Mouse (Mus musculus) G1E (cell line): ENCODE results near the gene Gm10188. TPM values are rescaled to one million over a fixed set of nuclear protein-coding genes. Genes with fewer than 3 reads are reported as not detected.

ENCODE experiments used
- ATAC-seq: 2 replicates; pipeline ENCODE4 v1.8.0; 2016; ENCODE audit warnings: mild to moderate bottlenecking; ENCODE audit not compliant: insufficient number of reproducible peaks, poor library complexity, low FRiP score, severe bottlenecking; ENCODE audit errors: extremely low read depth
- DNase-seq: peaks from one replicate; pipeline ENCODE4 v3.0.0; 2012; ENCODE audit warnings: low spot score
- H3K27me3 ChIP-seq: 2 replicates; pipeline ENCODE4 v1.6.1; 2012; ENCODE audit warnings: mild to moderate bottlenecking, low read length, inconsistent platforms; ENCODE audit not compliant: insufficient read depth
- H3K36me3 ChIP-seq: replicated peaks from 2 replicates; pipeline ENCODE3; 2012; ENCODE audit warnings: mild to moderate bottlenecking, inconsistent platforms
- H3K4me1 ChIP-seq: 2 replicates; pipeline ENCODE4 v1.6.1; 2012; ENCODE audit warnings: low read depth, low read length, inconsistent platforms, mixed read lengths; ENCODE audit not compliant: insufficient read depth
- H3K4me3 ChIP-seq: 2 replicates; pipeline ENCODE4 v1.5.1; 2012; ENCODE audit warnings: low read depth, mild to moderate bottlenecking, inconsistent platforms, low read length, moderate library complexity, mixed read lengths
- H3K9me3 ChIP-seq: replicated peaks from 2 replicates; pipeline ENCODE4 v1.6.1; 2012; ENCODE audit warnings: inconsistent platforms
- CTCF ChIP-seq: IDR thresholded peaks from 2 replicates; pipeline ENCODE4 v1.5.1; 2012; ENCODE audit warnings: low read depth, low read length, inconsistent platforms, mixed read lengths
- GATA1 ChIP-seq: IDR thresholded peaks from 2 replicates; pipeline ENCODE4 v1.6.1; 2012; ENCODE audit warnings: borderline replicate concordance, low read length, inconsistent platforms, mixed read lengths
- GATA2 ChIP-seq: IDR thresholded peaks from 2 replicates; pipeline ENCODE4 v1.6.1; 2012; ENCODE audit warnings: low read depth, low read length, inconsistent platforms, borderline replicate concordance
- POLR2AphosphoS5 ChIP-seq: IDR thresholded peaks from 2 replicates; pipeline ENCODE4 v1.6.1; 2012; ENCODE audit warnings: low read depth, low read length, inconsistent platforms; ENCODE audit not compliant: insufficient replicate concordance
- TAL1 ChIP-seq: conservative IDR thresholded peaks from 2 replicates; pipeline ENCODE4 v1.6.1; 2012; ENCODE audit warnings: low read depth, low read length, inconsistent platforms, mixed read lengths
- polyA plus RNA-seq: library from polyadenylated mRNA; stranded (reverse); fragments of >175 nt; gene quantifications from 2 replicates; pipeline ENCODE4 v1.2.3, GENCODE M21; 2012
- total RNA-seq, 2 experiments: library from RNA; stranded (forward) in 1 of 2; stranded (reverse) in 1 of 2; fragments of 200-1000 nt in 1 of 2; fragments of >200 nt in 1 of 2; fragmentation: Nextera tagmentation in 1 of 2; gene quantifications; 2 replicates each; pipeline ENCODE4 v1.2.3; 2014 to 2017

The Gm10188 gene
- total and polyA plus RNA-seq, 3 experiments = not detected

DNA sequence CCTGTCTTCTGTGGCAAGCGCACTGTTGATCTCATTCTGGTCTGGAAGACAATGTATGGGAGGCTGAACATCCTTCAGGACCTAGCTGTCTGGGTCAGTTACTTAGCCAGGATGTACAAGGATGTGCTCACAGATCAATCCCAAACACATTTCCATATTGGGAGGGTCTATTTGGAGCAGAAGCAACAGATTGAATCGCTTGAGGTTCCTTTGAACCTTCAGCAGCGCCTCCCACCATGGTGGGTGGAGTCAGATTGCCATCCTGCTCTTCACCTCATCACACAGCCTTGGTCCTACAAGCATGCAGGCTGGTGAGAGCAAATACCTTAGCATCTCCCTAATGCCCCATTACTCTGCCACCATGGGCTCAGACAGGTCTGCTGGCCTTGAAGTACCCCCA lies 35.8 kb downstream of the Gm10188 start:
- DNase-seq (no peak), ATAC-seq (no peak)
- H3K27me3 ChIP-seq = peaks cover 35% of the 10 kb centered on the region
- TF ChIP-seq GATA1 (no peak), CTCF (no peak), GATA2 (no peak), TAL1 (no peak), POLR2AphosphoS5 (no peak)
- H3K9me3 ChIP-seq = peaks cover 5% of the 10 kb centered on the region
- no peaks in the 10 kb centered on the region for H3K36me3 ChIP-seq
- H3K4me1 ChIP-seq = no peaks in the 10 kb centered on the region
- no peak overlapping the region for H3K4me3 ChIP-seq

DNA sequence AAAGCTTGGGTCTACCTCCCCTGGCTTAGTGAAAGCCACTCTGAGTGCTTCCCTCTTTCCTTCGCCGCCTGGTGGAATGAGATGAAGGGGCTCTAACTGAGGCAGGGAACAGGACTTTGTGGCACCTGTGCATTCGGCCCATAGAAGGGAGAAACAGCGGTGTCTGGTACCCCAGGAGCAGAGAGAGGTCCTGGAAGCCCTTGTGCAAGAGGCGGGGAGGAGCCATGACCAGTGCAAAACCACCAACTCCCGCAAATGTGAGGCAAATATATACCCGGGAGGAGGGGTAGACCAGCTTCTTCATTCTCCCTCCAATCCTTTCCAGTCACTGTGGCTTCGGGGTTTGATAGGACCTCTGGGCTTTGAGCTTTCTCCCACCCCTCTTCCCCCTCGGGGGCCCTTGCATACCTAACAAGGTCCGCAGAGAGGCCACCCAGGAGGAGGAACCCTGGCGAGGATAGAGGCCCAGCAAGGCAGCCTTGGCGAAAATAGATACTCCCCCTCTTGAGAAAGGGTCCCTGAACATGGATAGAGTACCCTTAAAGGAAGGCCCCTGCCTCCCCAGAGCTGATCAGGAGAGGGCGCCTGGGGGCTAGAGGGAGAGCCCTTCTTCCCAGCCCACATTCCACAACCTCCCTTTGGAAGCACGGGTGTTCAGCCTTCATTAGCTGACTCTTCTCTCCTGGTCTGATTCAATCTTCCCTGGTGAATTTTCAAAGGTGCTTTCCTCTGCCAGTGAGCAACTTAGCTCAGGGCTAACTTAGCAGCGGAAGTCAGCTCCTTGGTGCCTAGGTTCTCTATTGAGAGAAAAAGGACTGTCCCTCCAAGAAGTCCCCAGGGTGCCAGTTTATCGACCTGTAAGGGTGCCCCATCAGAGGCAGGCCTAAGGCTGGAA lies 37.5 kb downstream of the Gm10188 start:
- no peak overlapping the region for H3K4me3 ChIP-seq
- ATAC-seq (no peak), DNase-seq (no peak)
- peaks cover 29% of the 10 kb centered on the region for H3K27me3 ChIP-seq
- H3K9me3 ChIP-seq = peaks cover 5% of the 10 kb centered on the region
- TF ChIP-seq TAL1 (no peak), CTCF (no peak), GATA2 (no peak), GATA1 (no peak), POLR2AphosphoS5 (no peak)
- no peaks in the 10 kb centered on the region for H3K4me1 ChIP-seq
- H3K36me3 ChIP-seq = no peaks in the 10 kb centered on the region

DNA sequence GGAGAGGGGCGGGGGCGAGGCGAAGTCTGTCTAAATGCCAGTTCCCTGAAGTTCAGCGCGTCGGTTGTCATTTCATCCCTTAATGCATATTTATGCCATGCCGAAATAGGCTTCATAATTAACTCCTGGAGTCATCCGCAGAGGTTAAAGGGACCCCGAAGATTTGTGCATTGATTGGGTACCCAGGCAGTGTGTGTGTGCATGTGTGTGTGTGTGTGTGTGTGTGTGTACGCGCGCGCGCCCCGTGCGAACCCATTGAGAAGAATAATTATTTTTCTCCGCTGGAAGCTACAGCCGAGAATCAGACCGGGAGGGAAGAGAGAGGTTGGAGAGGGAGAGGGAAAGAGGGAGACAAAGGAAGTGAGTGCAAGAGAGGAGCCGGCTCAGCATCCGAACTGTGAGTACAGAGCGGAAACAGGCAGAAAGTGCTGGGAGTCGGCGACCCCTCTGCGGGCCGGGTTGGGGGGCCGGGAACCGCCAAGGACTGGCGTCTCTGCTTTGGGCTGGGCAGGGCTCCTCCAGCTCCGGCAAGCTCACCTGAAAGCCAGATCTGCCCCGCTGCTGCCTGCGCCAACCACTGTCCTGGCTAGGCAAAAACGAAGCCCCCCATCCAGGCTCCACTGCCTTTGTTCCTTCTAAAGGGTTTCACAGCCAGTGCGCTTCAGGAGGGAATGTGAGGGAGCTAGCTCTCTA lies 38.3 kb downstream of the Gm10188 start, which contains the start of the genes Lemd1 and AC124108.1:
Lemd1 (plus strand) TSS at position 339 of the 693 bp plus-strand sequence.
AC124108.1 (plus strand) TSS at position 365 of the 693 bp plus-strand sequence.
- no peaks in the 10 kb centered on the region for H3K36me3 ChIP-seq
- no peaks in the 10 kb centered on the region for H3K4me1 ChIP-seq
- DNase-seq (no peak), ATAC-seq (no peak)
- TF ChIP-seq TAL1 (no peak), GATA1 (no peak), POLR2AphosphoS5 (no peak), GATA2 (no peak), CTCF (no peak)
- peaks cover 5% of the 10 kb centered on the region for H3K9me3 ChIP-seq
- peaks cover 26% of the 10 kb centered on the region for H3K27me3 ChIP-seq
- no peak within 1 kb of the TSS for H3K4me3 ChIP-seq

DNA sequence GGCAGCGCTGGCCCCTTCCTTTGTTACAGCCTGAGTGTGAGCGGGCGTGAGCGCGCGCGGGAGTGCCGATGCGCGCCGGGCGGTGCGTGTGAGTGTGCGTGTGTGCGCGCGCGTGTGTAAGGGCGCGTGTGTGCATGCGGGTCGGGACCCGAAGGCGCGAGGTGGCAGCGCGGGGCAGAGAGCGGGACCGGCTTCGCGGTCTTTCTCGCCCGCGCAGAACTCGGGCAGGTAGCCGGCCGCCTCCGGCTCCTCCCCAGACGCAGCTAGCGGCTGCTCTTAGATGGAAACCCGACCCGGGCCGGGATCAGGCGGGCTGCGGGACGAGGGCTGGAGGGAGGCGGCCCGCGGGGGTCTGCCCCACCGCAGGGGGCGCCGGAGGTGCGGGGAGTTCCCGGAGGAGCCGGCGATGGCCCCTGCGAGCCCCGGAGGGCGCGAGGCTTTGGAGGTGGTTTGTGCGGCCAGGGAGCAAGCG lies 38.9 kb downstream of the Gm10188 start:
- DNase-seq (no peak), ATAC-seq (no peak)
- Histone ChIP-seq H3K4me1 (no peaks in the 10 kb centered on the region), H3K36me3 (no peaks in the 10 kb centered on the region), H3K4me3 (no peak overlapping the region), H3K9me3 (peaks cover 5% of the 10 kb centered on the region), H3K27me3 (peaks cover 21% of the 10 kb centered on the region)
- TF ChIP-seq POLR2AphosphoS5 (no peak), TAL1 (no peak), CTCF (no peak), GATA1 (no peak), GATA2 (no peak)

DNA sequence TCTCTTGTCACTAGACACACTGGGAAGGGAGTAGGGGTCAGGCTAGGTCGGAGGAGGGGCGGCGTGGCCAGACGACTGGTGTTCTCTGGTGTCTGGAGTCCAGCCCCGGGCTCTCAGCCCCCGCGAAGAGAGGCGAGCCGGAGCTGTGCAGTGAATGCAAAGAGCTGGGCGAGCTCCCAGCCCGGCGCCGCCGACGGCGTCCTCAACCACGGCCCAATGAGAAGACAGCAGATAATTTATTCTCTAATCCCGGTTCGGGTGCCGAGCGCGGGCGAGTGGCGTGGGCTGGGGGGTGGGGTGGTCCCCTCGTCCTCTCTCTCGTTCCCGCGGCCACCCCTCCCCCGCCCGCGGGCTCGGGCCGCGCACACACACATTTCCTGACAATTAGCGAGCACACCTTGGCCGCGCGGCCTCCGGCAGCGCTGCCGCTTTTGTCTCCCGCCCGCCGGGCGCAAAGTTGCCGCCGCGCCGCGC lies 39.5 kb downstream of the Gm10188 start:
- Histone ChIP-seq H3K27me3 (peaks cover 15% of the 10 kb centered on the region; the same call in 1 of the 2 replicates), H3K4me3 (no peak overlapping the region), H3K36me3 (no peaks in the 10 kb centered on the region), H3K9me3 (peaks cover 5% of the 10 kb centered on the region), H3K4me1 (no peaks in the 10 kb centered on the region)
- ATAC-seq (no peak), DNase-seq (no peak)
- no peak for TF ChIP-seq GATA1
- no peak for TF ChIP-seq TAL1
- no peak for TF ChIP-seq GATA2
- no peak for TF ChIP-seq CTCF
- no peak for TF ChIP-seq POLR2AphosphoS5

DNA sequence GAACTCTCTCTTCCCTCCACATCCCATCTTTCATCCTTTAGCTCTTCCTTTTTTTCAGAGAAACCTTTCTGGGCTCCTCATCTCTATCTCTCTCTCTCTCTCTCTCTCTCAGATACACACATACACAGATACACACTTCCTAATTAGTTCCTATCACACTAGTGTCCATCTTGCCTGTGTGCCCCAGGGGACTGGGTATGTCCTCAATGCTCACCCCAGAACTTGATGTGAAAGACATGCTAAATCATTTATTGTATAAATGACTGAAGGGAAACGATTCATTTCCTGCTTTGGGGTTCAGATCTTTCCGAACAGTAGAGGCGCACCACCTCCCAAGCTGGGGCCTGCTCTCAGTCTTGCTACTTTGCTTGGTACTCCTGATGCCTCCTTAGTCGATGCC lies 40.3 kb downstream of the Gm10188 start:
- ATAC-seq (no peak), DNase-seq (no peak)
- H3K9me3 ChIP-seq = peaks cover 5% of the 10 kb centered on the region
- TF ChIP-seq CTCF (no peak), POLR2AphosphoS5 (no peak), GATA1 (no peak), GATA2 (no peak), TAL1 (no peak)
- H3K36me3 ChIP-seq = no peaks in the 10 kb centered on the region
- no peaks in the 10 kb centered on the region for H3K4me1 ChIP-seq
- H3K27me3 ChIP-seq = peaks cover 12% of the 10 kb centered on the region; the same call in 1 of the 2 replicates
- no peak overlapping the region for H3K4me3 ChIP-seq
